Mouse (Mus musculus): ENCODE measurements around the gene Ms4a1.
"Not testable (repeated sequence)": the region's sequence is repeated elsewhere in the genome, so short reads cannot be mapped to it uniquely, and the experiment has no call there.

Gene Ms4a1

GRCm38 (mm10) chr19:11266052-11266845, at the start of gene Ms4a1:
TSS of gene Ms4a1 (minus strand) at chr19:11266241.
- DNase-seq (ENCODE audit: low spot score) = no peak

GRCm38 (mm10) chr19:11314354-11314753, 48.3 kb upstream of the Ms4a1 start, which contains the start of gene Ms4a14:
TSS of gene Ms4a14 (minus strand) at chr19:11314454.
- no peak for DNase-seq (ENCODE audit: low spot score)

GRCm38 (mm10) chr19:11308888-11309287, 42.8 kb upstream of the Ms4a1 start:
- no peak for DNase-seq (ENCODE audit: low spot score)

GRCm38 (mm10) chr19:11299529-11299928, 33.5 kb upstream of the Ms4a1 start:
- DNase-seq (ENCODE audit: low spot score) = not testable (repeated sequence)

- no peak for DNase-seq (ENCODE audit: low spot score)
Measured at GRCm38 (mm10) chr19:11298939-11299338, 32.9 kb upstream of the Ms4a1 start.

GRCm38 (mm10) chr19:11293616-11294015, 27.6 kb upstream of the Ms4a1 start:
- not testable (repeated sequence) for DNase-seq (ENCODE audit: low spot score)

- peak; percentile 35 for DNase-seq (ENCODE audit: low spot score)
Measured at GRCm38 (mm10) chr19:11292990-11293389, 26.9 kb upstream of the Ms4a1 start.

- DNase-seq (ENCODE audit: low spot score) = no peak
Measured at GRCm38 (mm10) chr19:11283773-11284172, 17.7 kb upstream of the Ms4a1 start, which contains the start of gene Ms4a5. TSS of gene Ms4a5 (minus strand) at chr19:11283873.

- DNase-seq (ENCODE audit: low spot score) = no peak
Measured at GRCm38 (mm10) chr19:11280223-11280622, 14.2 kb upstream of the Ms4a1 start.

- DNase-seq (ENCODE audit: low spot score) = no peak
Measured at GRCm38 (mm10) chr19:11276431-11276830, 10.4 kb upstream of the Ms4a1 start.

- DNase-seq (ENCODE audit: low spot score) = no peak
Measured at GRCm38 (mm10) chr19:11266956-11267355, 915 bp upstream of the Ms4a1 start.

- DNase-seq (ENCODE audit: low spot score) = no peak
Measured at GRCm38 (mm10) chr19:11264602-11265185, 1.3 kb downstream of the Ms4a1 start.

GRCm38 (mm10) chr19:11263549-11263948, 2.5 kb downstream of the Ms4a1 start:
- no peak for DNase-seq (ENCODE audit: low spot score)

- DNase-seq (ENCODE audit: low spot score) = not testable (repeated sequence)
Measured at GRCm38 (mm10) chr19:11262932-11263331, 3.1 kb downstream of the Ms4a1 start.

GRCm38 (mm10) chr19:11261522-11261921, 4.5 kb downstream of the Ms4a1 start:
- no peak for DNase-seq (ENCODE audit: low spot score)

GRCm38 (mm10) chr19:11244230-11244629, 21.8 kb downstream of the Ms4a1 start:
- DNase-seq (ENCODE audit: low spot score) = no peak

- DNase-seq (ENCODE audit: low spot score) = no peak
Measured at GRCm38 (mm10) chr19:11242560-11242959, 23.5 kb downstream of the Ms4a1 start.

GRCm38 (mm10) chr19:11235820-11236219, 30.2 kb downstream of the Ms4a1 start:
- peak; percentile 2 for DNase-seq (ENCODE audit: low spot score)

GRCm38 (mm10) chr19:11234921-11235735, 30.9 kb downstream of the Ms4a1 start:
- no peak for DNase-seq (ENCODE audit: low spot score)

- no peak for DNase-seq (ENCODE audit: low spot score)
Measured at GRCm38 (mm10) chr19:11234244-11234643, 31.8 kb downstream of the Ms4a1 start.

- DNase-seq (ENCODE audit: low spot score) = no peak
Measured at GRCm38 (mm10) chr19:11232348-11232747, 33.7 kb downstream of the Ms4a1 start, which contains the start of gene Ms4a12. TSS of gene Ms4a12 (minus strand) at chr19:11232448.

All from yolk sac, embryonic 10.5 days (tissue).